Mouse (Mus musculus) heart, adult 2 months (tissue): Measurements from ENCODE around the gene Tbc1d22a. TPM values are rescaled to one million over a fixed set of nuclear protein-coding genes. Genes with fewer than 3 reads are reported as not detected.

Source experiments
- DNase-seq, 2 experiments: peaks; one replicate each; pipeline ENCODE4 v3.0.0; 2021
- H3K27ac ChIP-seq: fragments of 200-600 bp; 2 replicates; pipeline ENCODE4 v1.8.1; 2022
- H3K27me3 ChIP-seq: fragments of 200-500 bp; 2 replicates; pipeline ENCODE4 v1.6.1; 2012; ENCODE audit warnings: mild to moderate bottlenecking, low read length, inconsistent platforms, mixed read lengths; ENCODE audit not compliant: control insufficient read depth, insufficient read depth
- H3K36me3 ChIP-seq: fragments of 200-500 bp; 2 replicates; pipeline ENCODE4 v1.6.1; 2012; ENCODE audit warnings: low read length, inconsistent platforms; ENCODE audit not compliant: control insufficient read depth, insufficient read depth
- H3K4me1 ChIP-seq: fragments of 200-500 bp; 2 replicates; pipeline ENCODE4 v1.6.1; 2011; ENCODE audit warnings: low read length; ENCODE audit not compliant: control insufficient read depth, insufficient read depth
- H3K4me3 ChIP-seq: fragments of 200-600 bp; 2 replicates; pipeline ENCODE4 v1.8.1; 2022
- H3K79me2 ChIP-seq: fragments of 200-500 bp; replicated peaks from 2 replicates; pipeline ENCODE4 v1.6.1; 2012; ENCODE audit warnings: mild to moderate bottlenecking, inconsistent platforms, low read length, moderate library complexity, mixed read lengths; ENCODE audit not compliant: control insufficient read depth, insufficient read depth
- H3K9ac ChIP-seq: fragments of 200-500 bp; 2 replicates; pipeline ENCODE4 v1.6.1; 2012; ENCODE audit warnings: low read depth, mild to moderate bottlenecking, control low read depth, inconsistent platforms, low read length, mixed read lengths
- CTCF ChIP-seq: fragments of 200-600 bp; IDR thresholded peaks from 2 replicates; pipeline ENCODE4 v1.8.1; 2022; ENCODE audit warnings: antibody characterized with exemption, mild to moderate bottlenecking, moderate library complexity
- EP300 ChIP-seq: fragments of 200-500 bp; IDR thresholded peaks from 2 replicates; pipeline ENCODE4 v1.6.1; 2011; ENCODE audit warnings: low read depth, low read length, control low read depth; ENCODE audit not compliant: insufficient read depth
- POLR2A ChIP-seq: fragments of 200-500 bp; IDR thresholded peaks from 2 replicates; pipeline ENCODE4 v1.6.1; 2011; ENCODE audit warnings: mild to moderate bottlenecking, low read depth, low read length, control low read depth; ENCODE audit not compliant: insufficient read depth
- WGBS: fragments of 180-500 bp; shearing (Covaris S2); methylation state at CpG from one replicate; pipeline ENCODE4 v1.1.7; 2018; 5-methylcytosine and 5-hydroxymethylcytosine counted together
- intact Hi-C: fragments of 180-260 bp; cut with DNase I; formaldehyde crosslinking; loops from one replicate; pipeline ENCODE4 v1.15.1; 2025
- polyA plus RNA-seq: library from polyadenylated mRNA; depleted of rRNA; stranded (reverse); fragments of >200 nt; gene quantifications from 2 replicates; pipeline ENCODE4 v1.2.3, GENCODE M21; 2012
- total RNA-seq, 2 experiments: library from RNA; stranded (reverse); gene quantifications; 2 replicates each; pipeline ENCODE4 v1.2.3; 2021

Gene Tbc1d22a
- total and polyA plus RNA-seq, 3 experiments, result 21.8 to 25.6 (median 23.2) TPM

- H3K27ac ChIP-seq, result no peak overlapping the region
- DNase-seq, result no peak
- intact Hi-C loops, result no loop called here
- H3K36me3 ChIP-seq, result no peaks in the 10 kb centered on the region
- WGBS, result 93% methylated on average over 5 of the region's 5 CpGs
- H3K27me3 ChIP-seq, result no peaks in the 10 kb centered on the region
- TF ChIP-seq EP300 (no peak), CTCF (no peak), POLR2A (no peak)
- H3K4me1 ChIP-seq, result no peaks in the 10 kb centered on the region
- H3K4me3 ChIP-seq, result no peak overlapping the region
- no peaks in the 10 kb centered on the region for H3K79me2 ChIP-seq
- no peak overlapping the region for H3K9ac ChIP-seq
Observed at GRCm38 (mm10) chr15:86411532-86412080, 197.3 kb downstream of the Tbc1d22a start.

GRCm38 (mm10) chr15:86415951-86416350 lies 201.7 kb downstream of the Tbc1d22a start:
- no peaks in the 10 kb centered on the region for H3K4me1 ChIP-seq
- intact Hi-C loops, result no loop called here
- no peak overlapping the region for H3K9ac ChIP-seq
- DNase-seq, result no peak
- H3K27ac ChIP-seq, result no peak overlapping the region
- H3K36me3 ChIP-seq, result no peaks in the 10 kb centered on the region
- H3K79me2 ChIP-seq, result no peaks in the 10 kb centered on the region
- TF ChIP-seq CTCF (no peak), POLR2A (no peak), EP300 (no peak)
- WGBS, result 87% methylated on average over 6 of the region's 6 CpGs
- no peaks in the 10 kb centered on the region for H3K27me3 ChIP-seq
- no peak overlapping the region for H3K4me3 ChIP-seq

- no peaks in the 10 kb centered on the region for H3K4me1 ChIP-seq
- H3K4me3 ChIP-seq, result no peak overlapping the region
- no peak for TF ChIP-seq EP300
- H3K27me3 ChIP-seq, result no peaks in the 10 kb centered on the region
- DNase-seq, result no peak
- no peak overlapping the region for H3K9ac ChIP-seq
- intact Hi-C loops, result no loop called here
- H3K79me2 ChIP-seq, result no peaks in the 10 kb centered on the region
- H3K36me3 ChIP-seq, result no peaks in the 10 kb centered on the region
- H3K27ac ChIP-seq, result no peak overlapping the region
- 90% methylated on average over 2 of the region's 2 CpGs for WGBS
Observed at GRCm38 (mm10) chr15:86418436-86418835, 204.2 kb downstream of the Tbc1d22a start.

- Histone ChIP-seq H3K27me3 (no peaks in the 10 kb centered on the region), H3K9ac (no peak overlapping the region), H3K79me2 (no peaks in the 10 kb centered on the region), H3K4me3 (no peak overlapping the region), H3K27ac (no peak overlapping the region), H3K4me1 (no peaks in the 10 kb centered on the region), H3K36me3 (no peaks in the 10 kb centered on the region)
- 90% methylated on average over 6 of the region's 6 CpGs for WGBS
- intact Hi-C loops, result no loop called here
- no peak for TF ChIP-seq POLR2A
- no peak for TF ChIP-seq CTCF
- TF ChIP-seq EP300, result no peak
- DNase-seq, result no peak
Observed at GRCm38 (mm10) chr15:86419620-86420019, 205.4 kb downstream of the Tbc1d22a start.

GRCm38 (mm10) chr15:86422858-86423257 lies 208.6 kb downstream of the Tbc1d22a start:
- Histone ChIP-seq H3K27me3 (no peaks in the 10 kb centered on the region), H3K79me2 (no peaks in the 10 kb centered on the region), H3K9ac (no peak overlapping the region), H3K4me1 (no peaks in the 10 kb centered on the region), H3K36me3 (no peaks in the 10 kb centered on the region), H3K27ac (no peak overlapping the region), H3K4me3 (no peak overlapping the region)
- WGBS, result 33% methylated on average over 1 of the region's 1 CpGs
- intact Hi-C loops, result no loop called here
- no peak for TF ChIP-seq POLR2A
- peak in 1 of 2 experiments; percentile 17 for DNase-seq

GRCm38 (mm10) chr15:86423884-86424283 lies 209.6 kb downstream of the Tbc1d22a start:
- Histone ChIP-seq H3K9ac (no peak overlapping the region), H3K27ac (no peak overlapping the region), H3K4me1 (no peaks in the 10 kb centered on the region), H3K4me3 (no peak overlapping the region), H3K27me3 (no peaks in the 10 kb centered on the region), H3K36me3 (no peaks in the 10 kb centered on the region), H3K79me2 (no peaks in the 10 kb centered on the region)
- DNase-seq, result no peak
- TF ChIP-seq EP300, result no peak
- TF ChIP-seq POLR2A, result no peak
- TF ChIP-seq CTCF, result no peak
- intact Hi-C loops, result no loop called here
- WGBS, result 46% methylated on average over 2 of the region's 2 CpGs
